Mouse (Mus musculus) spleen, adult 2 months (tissue): ENCODE results near the gene Gabbr2.

Experiments
- CTCF ChIP-seq: fragments of 200-500 bp; IDR thresholded peaks from 2 replicates; pipeline ENCODE4 v1.5.1; 2011; ENCODE audit warnings: mild to moderate bottlenecking, inconsistent platforms; ENCODE audit not compliant: insufficient read depth, insufficient read length, insufficient replicate concordance; ENCODE audit errors: extremely low read depth
- POLR2A ChIP-seq: fragments of 200-500 bp; IDR thresholded peaks from 2 replicates; pipeline ENCODE4 v1.6.1; 2011; ENCODE audit warnings: low read depth, low read length, inconsistent platforms

DNA sequence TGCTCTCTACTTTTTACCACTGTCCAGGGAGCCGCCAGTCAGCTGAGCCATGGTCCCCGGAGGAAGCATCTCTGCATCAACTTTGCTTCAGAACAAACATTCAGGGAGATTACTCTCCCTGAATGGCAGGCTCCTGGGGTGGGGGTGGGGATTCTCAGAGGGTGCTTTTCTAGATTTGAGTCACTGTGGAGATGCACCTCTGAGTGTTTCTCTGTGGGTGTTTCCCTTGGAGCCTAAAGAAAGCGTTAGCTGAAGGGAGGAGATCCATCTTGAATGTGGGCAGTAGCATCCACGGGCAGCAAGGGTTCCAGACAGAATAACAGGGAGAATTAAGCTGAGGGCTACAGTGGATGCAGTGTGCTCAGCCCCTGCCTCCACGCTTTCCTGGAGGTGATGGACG lies 356.8 kb downstream of the Gabbr2 start:
- TF ChIP-seq CTCF (no peak), POLR2A (no peak)
